Mouse (Mus musculus): ENCODE results near the gene Slc8b1. TPM values are rescaled to one million over a fixed set of nuclear protein-coding genes. Genes with fewer than 3 reads are reported as not detected.
"Not testable (repeated sequence)": the region's sequence is repeated elsewhere in the genome, so short reads cannot be mapped to it uniquely, and the experiment has no call there.

Gene Slc8b1
- polyA plus RNA-seq, 1 experiment from 2014 or later, result 4.4 TPM

DNA sequence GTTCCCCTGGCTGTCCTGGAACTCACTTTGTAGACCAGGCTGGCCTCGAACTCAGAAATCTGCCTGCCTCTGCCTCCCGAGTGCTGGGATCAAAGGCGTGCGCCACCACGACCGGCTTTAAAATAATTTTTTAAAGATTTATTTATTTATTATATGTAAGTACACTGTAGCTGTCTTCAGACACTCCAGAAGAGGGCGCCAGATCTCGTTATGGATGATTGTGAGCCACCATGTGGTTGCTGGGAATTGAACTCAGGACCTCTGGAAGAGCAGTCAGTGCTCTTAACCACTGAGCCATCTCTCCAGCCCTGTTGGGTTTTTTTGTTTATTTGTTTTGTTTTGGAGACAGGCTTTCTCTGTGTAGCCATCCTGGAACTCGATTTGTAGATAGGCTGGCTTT, 10.4 kb upstream of the Slc8b1 start:
- Histone ChIP-seq H3K4me1 (replicated peaks) (peaks cover 25% of the 10 kb centered on the region), H3K36me3 (peaks cover 30% of the 10 kb centered on the region)
- H3K27ac ChIP-seq; H3K4me3 ChIP-seq; DNase-seq (ENCODE audit: low spot score); H3K9me3 ChIP-seq; H3K27me3 ChIP-seq (ENCODE audit: insufficient read depth, poor library complexity, severe bottlenecking): not testable (repeated sequence)
- 85% methylated on average over 9 of the region's 9 CpGs for WGBS

- WGBS, result 67% methylated on average over 9 of the region's 9 CpGs
Measured at GRCm38 (mm10) chr5:120502147-120502621, 8.8 kb upstream of the Slc8b1 start.

GRCm38 (mm10) chr5:120502675-120503143, 8.3 kb upstream of the Slc8b1 start:
- peaks cover 26% of the 10 kb centered on the region for H3K4me1 ChIP-seq (replicated peaks)
- no peak for DNase-seq (ENCODE audit: low spot score)
- H3K27me3 ChIP-seq (ENCODE audit: insufficient read depth, poor library complexity, severe bottlenecking), result no peaks in the 10 kb centered on the region
- peak overlapping the region; percentile 89 for H3K27ac ChIP-seq
- peaks cover 11% of the 10 kb centered on the region for H3K36me3 ChIP-seq
- H3K9me3 ChIP-seq, result no peaks in the 10 kb centered on the region
- H3K4me3 ChIP-seq, result peak overlapping the region; percentile 96
- WGBS, result 12% methylated on average over 12 of the region's 12 CpGs

More at GRCm38 (mm10) chr5:120502147-120502621, 8.8 kb upstream of the Slc8b1 start:
- Histone ChIP-seq H3K4me1 (replicated peaks) (peaks cover 26% of the 10 kb centered on the region), H3K36me3 (peaks cover 15% of the 10 kb centered on the region), H3K9me3 (no peaks in the 10 kb centered on the region), H3K27ac (no peak overlapping the region), H3K4me3 (peak overlapping the region; percentile 96), H3K27me3 (ENCODE audit: insufficient read depth, poor library complexity, severe bottlenecking) (no peaks in the 10 kb centered on the region)
- no peak for DNase-seq (ENCODE audit: low spot score)

DNA sequence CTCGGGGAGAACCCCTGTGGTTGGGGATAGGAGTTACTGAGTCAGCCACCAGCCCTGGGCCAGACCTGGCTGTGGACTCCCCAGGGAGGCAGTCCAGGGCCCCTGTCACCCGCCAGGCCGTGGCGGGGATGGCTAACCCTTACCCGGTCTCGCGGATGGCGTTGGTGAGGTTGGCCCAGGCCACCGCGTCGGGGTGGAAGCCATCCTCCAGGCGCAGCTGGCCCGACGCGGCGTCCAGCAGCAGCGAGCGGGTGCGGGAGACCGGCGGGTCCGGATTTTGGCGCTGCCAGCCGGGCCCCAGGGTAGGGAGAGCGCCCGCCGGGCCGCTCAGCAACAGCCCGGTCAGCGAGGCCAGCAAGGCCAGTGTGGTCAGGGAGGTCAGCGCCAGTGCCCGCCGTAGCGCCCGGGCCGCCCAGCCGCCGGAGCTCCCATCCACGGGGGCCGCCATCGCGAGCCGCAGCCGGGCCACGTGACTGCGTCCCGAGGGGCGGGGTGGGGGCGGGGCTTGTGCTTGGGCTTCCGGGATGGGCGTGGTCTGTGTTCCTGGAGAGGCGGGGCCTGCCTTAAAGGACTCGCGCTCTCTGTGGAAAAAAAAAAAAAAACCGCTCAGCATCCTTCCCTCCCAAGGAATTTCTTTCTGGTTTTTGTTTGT, 7.7 kb upstream of the Slc8b1 start, which contains the start of gene Plbd2:
TSS of gene Plbd2 (minus strand) at position 482 of the 652 bp plus-strand sequence.
- Histone ChIP-seq H3K4me3 (peak within 1 kb of the TSS; percentile 96), H3K36me3 (peaks cover 9% of the 10 kb centered on the region), H3K4me1 (replicated peaks) (peaks cover 26% of the 10 kb centered on the region), H3K27ac (peak within 1 kb of the TSS; percentile 89), H3K27me3 (ENCODE audit: insufficient read depth, poor library complexity, severe bottlenecking) (no peaks in the 10 kb centered on the region; the same call in 1 of the 2 replicates), H3K9me3 (no peaks in the 10 kb centered on the region)
- peak; percentile 96 for DNase-seq (ENCODE audit: low spot score)
- WGBS, result under 1% methylated on average over 55 of the region's 55 CpGs

DNA sequence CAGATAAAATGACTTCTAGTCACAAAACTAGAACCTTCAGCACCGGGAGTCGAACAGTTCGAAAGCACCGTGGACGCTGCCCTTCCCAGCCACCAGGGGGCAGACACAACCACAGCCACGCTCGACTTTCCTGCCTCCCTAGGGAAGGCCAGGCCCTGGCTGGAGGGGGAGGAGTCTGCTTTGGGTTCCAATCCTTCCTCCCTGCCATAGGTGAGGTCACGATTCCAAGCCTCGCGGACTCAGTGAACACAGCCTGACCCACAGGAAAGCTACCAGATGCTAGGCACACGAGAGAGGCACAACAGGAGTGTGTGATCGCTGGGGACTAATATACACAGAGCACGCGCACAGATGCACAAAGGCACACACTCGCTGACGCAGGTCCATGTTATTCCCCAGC, 5.6 kb upstream of the Slc8b1 start:
- peak; percentile 78 for DNase-seq (ENCODE audit: low spot score)
- Histone ChIP-seq H3K27me3 (ENCODE audit: insufficient read depth, poor library complexity, severe bottlenecking) (no peaks in the 10 kb centered on the region; the same call in 1 of the 2 replicates), H3K9me3 (peaks cover 5% of the 10 kb centered on the region), H3K27ac (peak overlapping the region; percentile 57), H3K4me3 (peak overlapping the region; percentile 19; the same call in 1 of the 2 replicates), H3K4me1 (replicated peaks) (peaks cover 31% of the 10 kb centered on the region), H3K36me3 (no peaks in the 10 kb centered on the region)
- WGBS, result 22% methylated on average over 16 of the region's 16 CpGs

DNA sequence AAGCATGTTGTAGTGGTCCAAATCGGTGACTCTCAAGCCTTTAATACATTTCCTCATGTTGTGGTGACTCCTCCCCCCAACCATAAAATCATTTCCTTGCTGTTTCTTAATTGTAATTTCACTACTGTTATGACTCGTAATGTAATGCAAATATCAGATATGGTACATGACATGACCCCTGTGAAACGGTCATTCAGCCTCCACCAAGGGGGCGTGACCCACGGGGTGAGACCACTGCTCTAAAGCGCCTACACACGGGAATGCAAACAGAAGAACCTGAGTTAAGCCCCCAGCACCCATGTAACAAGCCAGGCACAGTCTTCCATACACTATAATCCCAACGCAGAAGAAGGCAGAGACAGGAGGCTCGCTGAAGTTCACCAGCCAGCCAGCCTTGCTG, 5.2 kb upstream of the Slc8b1 start:
- H3K27me3 ChIP-seq (ENCODE audit: insufficient read depth, poor library complexity, severe bottlenecking), result no peaks in the 10 kb centered on the region; the same call in 1 of the 2 replicates
- WGBS, result 72% methylated on average over 9 of the region's 9 CpGs
- peaks cover 35% of the 10 kb centered on the region for H3K4me1 ChIP-seq (replicated peaks)
- no peak for DNase-seq (ENCODE audit: low spot score)
- H3K36me3 ChIP-seq, result no peaks in the 10 kb centered on the region
- 0 out of 2 replicates have a peak overlapping the region, but pooled peaks have one; percentile 19 for H3K4me3 ChIP-seq
- no peak overlapping the region; the same call in 1 of the 2 replicates for H3K27ac ChIP-seq
- peaks cover 5% of the 10 kb centered on the region for H3K9me3 ChIP-seq

DNA sequence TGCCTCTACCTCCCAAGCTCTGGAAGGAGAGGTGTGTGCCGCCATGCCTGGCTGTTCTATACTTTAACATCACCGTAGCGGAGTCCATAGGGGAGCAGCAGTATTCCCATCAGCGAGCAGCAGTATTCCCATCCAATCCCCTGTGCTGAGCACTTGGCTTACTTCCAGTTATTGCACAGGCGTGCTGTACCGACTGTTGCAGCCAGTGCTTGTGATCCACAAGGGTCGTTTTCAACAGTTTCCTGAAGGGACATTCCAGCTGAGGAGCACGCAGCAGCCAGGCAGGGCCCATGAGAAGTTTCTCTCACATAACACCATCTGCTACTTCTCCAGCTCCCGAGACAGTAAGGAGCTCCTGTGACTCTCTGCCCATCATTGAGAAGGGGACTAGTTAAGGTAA, 4.5 kb upstream of the Slc8b1 start:
- no peak for DNase-seq (ENCODE audit: low spot score)
- Histone ChIP-seq H3K4me3 (no peak overlapping the region), H3K27ac (no peak overlapping the region), H3K4me1 (replicated peaks) (peaks cover 40% of the 10 kb centered on the region), H3K36me3 (no peaks in the 10 kb centered on the region), H3K9me3 (peaks cover 5% of the 10 kb centered on the region), H3K27me3 (ENCODE audit: insufficient read depth, poor library complexity, severe bottlenecking) (peaks cover 3% of the 10 kb centered on the region; the same call in 1 of the 2 replicates)
- 75% methylated on average over 9 of the region's 9 CpGs for WGBS

- peaks cover 5% of the 10 kb centered on the region for H3K9me3 ChIP-seq
- WGBS, result 53% methylated on average over 4 of the region's 4 CpGs
- H3K27ac ChIP-seq, result no peak overlapping the region
- peaks cover 36% of the 10 kb centered on the region for H3K4me1 ChIP-seq (replicated peaks)
- DNase-seq (ENCODE audit: low spot score), result no peak
- H3K36me3 ChIP-seq, result no peaks in the 10 kb centered on the region
- H3K4me3 ChIP-seq, result no peak overlapping the region
- peaks cover 12% of the 10 kb centered on the region for H3K27me3 ChIP-seq (ENCODE audit: insufficient read depth, poor library complexity, severe bottlenecking)
Measured at GRCm38 (mm10) chr5:120507311-120507710, 3.7 kb upstream of the Slc8b1 start.

DNA sequence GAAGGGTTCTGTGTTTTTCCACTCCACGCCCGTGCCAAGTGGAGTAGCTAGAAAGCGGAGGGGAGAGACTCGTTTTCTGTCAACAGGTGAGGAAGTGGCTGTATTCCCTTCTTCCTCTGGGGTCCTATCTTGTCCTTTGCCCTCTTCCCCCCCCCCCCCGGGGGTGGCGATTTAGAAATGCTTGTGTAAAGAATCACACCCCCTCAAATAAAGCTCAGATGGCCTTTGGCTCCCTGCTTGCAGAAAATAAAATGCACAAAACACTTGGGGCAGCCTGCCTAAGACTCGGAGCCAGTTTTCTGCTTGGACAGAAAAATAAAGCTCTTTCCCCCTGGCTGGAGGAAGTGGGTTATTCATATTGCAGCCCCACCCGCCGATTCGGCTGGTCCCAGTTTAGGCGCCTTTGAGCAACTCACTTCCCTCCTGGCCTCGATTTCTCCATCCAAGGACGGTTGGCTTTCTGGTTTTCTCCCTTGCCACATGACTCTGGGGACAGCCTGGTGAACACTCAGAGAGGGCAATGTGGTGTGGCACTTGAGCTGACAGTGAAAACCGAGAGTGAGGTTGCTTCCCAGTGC, 764 bp downstream of the Slc8b1 start:
- DNase-seq (ENCODE audit: low spot score), result no peak
- H3K36me3 ChIP-seq, result no peaks in the 10 kb centered on the region
- peak overlapping the region; percentile 82 for H3K27ac ChIP-seq
- peak overlapping the region; percentile 57 for H3K4me3 ChIP-seq
- WGBS, result 39% methylated on average over 14 of the region's 14 CpGs
- peaks cover 5% of the 10 kb centered on the region for H3K9me3 ChIP-seq
- H3K27me3 ChIP-seq (ENCODE audit: insufficient read depth, poor library complexity, severe bottlenecking), result peaks cover 19% of the 10 kb centered on the region
- peaks cover 57% of the 10 kb centered on the region for H3K4me1 ChIP-seq (replicated peaks)

DNA sequence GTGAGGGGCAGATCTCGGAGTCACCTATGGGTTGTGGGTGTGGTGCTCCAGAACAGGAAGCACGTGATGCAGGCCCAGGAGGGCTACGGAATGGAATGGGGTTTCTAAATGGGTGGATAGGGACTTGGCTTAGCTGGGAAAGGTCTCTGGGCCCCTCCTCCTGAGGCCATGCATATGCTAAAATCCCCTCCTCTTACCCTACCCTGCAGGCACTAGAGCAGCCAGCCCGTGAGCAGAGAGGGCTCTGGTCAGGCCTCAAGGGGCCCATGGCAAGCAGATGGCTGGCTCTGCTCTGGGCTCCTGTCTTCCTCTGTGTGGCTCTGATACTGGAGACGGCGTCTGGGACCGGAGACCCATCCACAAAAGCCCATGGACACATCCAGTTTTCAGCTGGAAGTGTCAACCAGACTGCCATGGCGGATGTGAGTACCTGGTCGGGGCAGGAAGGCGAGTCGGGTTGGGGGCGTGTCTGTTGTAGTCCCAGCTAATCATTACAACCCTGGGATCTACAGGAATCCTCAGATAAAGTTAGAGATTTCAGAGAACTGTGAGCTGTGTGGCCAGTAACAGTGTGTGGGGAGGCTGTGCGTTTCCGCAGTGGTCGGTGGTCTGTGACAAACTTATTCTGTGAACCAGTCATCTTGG, 2.1 kb downstream of the Slc8b1 start:
- Histone ChIP-seq H3K27me3 (ENCODE audit: insufficient read depth, poor library complexity, severe bottlenecking) (peaks cover 19% of the 10 kb centered on the region), H3K9me3 (peaks cover 5% of the 10 kb centered on the region), H3K4me1 (replicated peaks) (peaks cover 70% of the 10 kb centered on the region), H3K27ac (no peak overlapping the region), H3K4me3 (no peak overlapping the region), H3K36me3 (no peaks in the 10 kb centered on the region)
- 36% methylated on average over 15 of the region's 15 CpGs for WGBS
- DNase-seq (ENCODE audit: low spot score), result peak; percentile 35

DNA sequence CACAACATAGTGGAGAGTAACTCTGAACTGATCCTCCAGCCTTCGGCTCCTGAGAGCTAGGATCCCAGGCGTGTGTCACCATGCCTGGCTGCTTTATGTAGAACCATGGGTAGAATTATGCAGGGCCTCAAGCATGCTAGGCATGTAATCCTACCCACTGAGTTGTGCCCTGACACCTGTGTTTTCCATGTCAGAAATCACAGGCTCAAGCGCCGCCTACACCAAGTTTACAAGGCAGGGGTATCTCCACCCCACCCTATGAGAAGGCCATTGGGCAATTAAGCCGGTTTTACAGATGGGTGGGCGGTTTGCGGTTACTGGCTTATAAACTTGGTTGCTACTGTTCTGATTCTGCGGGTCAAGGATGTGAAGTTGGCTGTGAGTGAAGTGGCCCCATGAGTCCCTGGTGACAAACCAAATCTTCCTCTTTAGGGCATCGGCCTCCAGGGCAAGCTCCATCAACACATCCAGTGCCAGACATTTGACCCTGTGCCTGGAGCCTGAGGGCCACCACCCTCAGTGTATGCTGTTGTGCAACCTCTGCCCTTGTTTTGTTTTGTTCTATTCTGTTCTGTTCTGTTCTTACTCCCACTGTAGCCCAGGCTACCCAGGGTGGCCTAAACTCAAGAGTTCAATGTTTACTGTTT, 3.2 kb downstream of the Slc8b1 start:
- Histone ChIP-seq H3K27me3 (ENCODE audit: insufficient read depth, poor library complexity, severe bottlenecking) (peaks cover 19% of the 10 kb centered on the region), H3K4me3 (no peak overlapping the region), H3K9me3 (peaks cover 3% of the 10 kb centered on the region), H3K4me1 (replicated peaks) (peaks cover 71% of the 10 kb centered on the region), H3K27ac (no peak overlapping the region), H3K36me3 (no peaks in the 10 kb centered on the region)
- WGBS, result 88% methylated on average over 9 of the region's 9 CpGs
- no peak for DNase-seq (ENCODE audit: low spot score)

- H3K27me3 ChIP-seq (ENCODE audit: insufficient read depth, poor library complexity, severe bottlenecking), result peaks cover 19% of the 10 kb centered on the region
- DNase-seq (ENCODE audit: low spot score), result no peak
- H3K27ac ChIP-seq, result peak overlapping the region; percentile 50; the same call in 1 of the 2 replicates
- no peak overlapping the region for H3K4me3 ChIP-seq
- no peaks in the 10 kb centered on the region for H3K9me3 ChIP-seq
- WGBS, result 53% methylated on average over 4 of the region's 4 CpGs
- H3K36me3 ChIP-seq, result no peaks in the 10 kb centered on the region
- H3K4me1 ChIP-seq (replicated peaks), result peaks cover 71% of the 10 kb centered on the region
Measured at GRCm38 (mm10) chr5:120514754-120515153, 3.8 kb downstream of the Slc8b1 start.

All from hindbrain, embryonic 10.5 days (tissue).